Mouse (Mus musculus) CH12.LX (cell line): ENCODE measurements around the gene Spsb4. TPM values are rescaled to one million over a fixed set of nuclear protein-coding genes. Genes with fewer than 3 reads are reported as not detected.

Source experiments
- DNase-seq: peaks from one replicate; pipeline ENCODE4 v3.0.0-alpha.2; 2013; ENCODE audit errors: extremely low read depth
- H3K27ac ChIP-seq: 2 replicates; pipeline ENCODE4 v1.5.1; 2012; ENCODE audit warnings: low read depth, mild to moderate bottlenecking, control low read depth, moderate library complexity; ENCODE audit not compliant: insufficient read depth
- H3K27me3 ChIP-seq: replicated peaks from 2 replicates; pipeline ENCODE3; 2012; ENCODE audit warnings: inconsistent platforms
- H3K36me3 ChIP-seq, 2 experiments: replicated peaks in 1 of 2; 2 replicates each; pipeline versions ENCODE3 to v1.6.1; 2012; ENCODE audit warnings: inconsistent platforms in 1 of 2, low read length in 1 of 2, mild to moderate bottlenecking in 1 of 2, mixed read lengths in 1 of 2, moderate library complexity in 1 of 2; ENCODE audit not compliant: control insufficient read depth in 1 of 2, insufficient read depth in 1 of 2
- H3K4me1 ChIP-seq, 2 experiments: 2 replicates each; pipeline ENCODE4 v1.6.1; 2012; ENCODE audit warnings: inconsistent platforms in 1 of 2, moderate library complexity in 1 of 2; ENCODE audit not compliant: insufficient read depth in 2 of 2, control insufficient read depth in 1 of 2
- H3K4me2 ChIP-seq: 2 replicates; pipeline ENCODE4 v1.6.1; 2012; ENCODE audit warnings: low read depth, mild to moderate bottlenecking, control low read depth; ENCODE audit not compliant: poor library complexity, insufficient read depth, severe bottlenecking
- H3K4me3 ChIP-seq, 3 experiments: fragments of 150-350 bp in 1 of 3; sonication (generic) in 1 of 3; replicated peaks in 1 of 3; 2 replicates each; pipeline versions ENCODE3 to v1.5.1; 2011 to 2012; ENCODE audit warnings: low read depth in 2 of 3, low read length in 2 of 3, mild to moderate bottlenecking in 2 of 3, moderate library complexity in 2 of 3, control low read depth in 1 of 3, improper control_type of control experiment in 1 of 3, inconsistent platforms in 1 of 3, mixed read lengths in 1 of 3; ENCODE audit not compliant: poor library complexity in 1 of 3
- H3K79me2 ChIP-seq: replicated peaks from 2 replicates; pipeline ENCODE4 v1.6.1; 2012; ENCODE audit warnings: mild to moderate bottlenecking, moderate library complexity; ENCODE audit not compliant: control insufficient read depth, poor library complexity, insufficient read depth, severe bottlenecking; ENCODE audit errors: extremely low read depth
- H3K9ac ChIP-seq: 2 replicates; pipeline ENCODE4 v1.6.1; 2012; ENCODE audit warnings: low read depth, mild to moderate bottlenecking, control low read depth, moderate library complexity; ENCODE audit not compliant: insufficient read depth
- H3K9me3 ChIP-seq: replicated peaks from 2 replicates; pipeline ENCODE3; 2012; ENCODE audit warnings: low read length, inconsistent platforms, mixed read lengths
- CHD2 ChIP-seq: IDR thresholded peaks from 2 replicates; pipeline ENCODE4 v1.6.1; 2011; ENCODE audit warnings: low read length, improper control_type of control experiment
- CTCF ChIP-seq, 2 experiments: IDR thresholded peaks in 1 of 2; conservative IDR thresholded peaks in 1 of 2; 2 replicates each; pipeline ENCODE4 v1.5.1; 2011 to 2012; ENCODE audit warnings: low read depth in 2 of 2, low read length in 2 of 2, improper control_type of control experiment in 1 of 2, inconsistent platforms in 1 of 2, mild to moderate bottlenecking in 1 of 2, moderate library complexity in 1 of 2
- E2F4 ChIP-seq: IDR thresholded peaks from 2 replicates; pipeline ENCODE4 v1.6.1; 2011; ENCODE audit warnings: low read depth, low read length, improper control_type of control experiment; ENCODE audit not compliant: insufficient replicate concordance
- ELF1 ChIP-seq: IDR thresholded peaks from 2 replicates; pipeline ENCODE4 v1.6.1; 2014; ENCODE audit warnings: low read depth, mild to moderate bottlenecking, inconsistent platforms, low read length, improper control_type of control experiment
- ETS1 ChIP-seq: conservative IDR thresholded peaks from 2 replicates; pipeline ENCODE4 v1.6.1; 2012; ENCODE audit warnings: low read depth, mild to moderate bottlenecking, inconsistent platforms, low read length, improper control_type of control experiment, moderate library complexity
- IRF4 ChIP-seq: IDR thresholded peaks from 2 replicates; pipeline ENCODE4 v1.6.1; 2014; ENCODE audit warnings: low read depth, mild to moderate bottlenecking, inconsistent platforms, low read length, improper control_type of control experiment
- KAT2A ChIP-seq: IDR thresholded peaks from 2 replicates; pipeline ENCODE4 v1.6.1; 2012; ENCODE audit warnings: low read length, improper control_type of control experiment, inconsistent platforms; ENCODE audit not compliant: insufficient replicate concordance
- MAFK ChIP-seq: IDR thresholded peaks from 2 replicates; pipeline ENCODE4 v1.6.1; 2011; ENCODE audit warnings: low read length, improper control_type of control experiment; ENCODE audit not compliant: insufficient replicate concordance
- MAZ ChIP-seq: IDR thresholded peaks from 2 replicates; pipeline ENCODE4 v1.6.1; 2012; ENCODE audit warnings: low read depth, mild to moderate bottlenecking, inconsistent platforms, low read length, improper control_type of control experiment, moderate library complexity
- MEF2A ChIP-seq: IDR thresholded peaks from 2 replicates; pipeline ENCODE4 v1.6.1; 2014; ENCODE audit warnings: low read depth, mild to moderate bottlenecking, inconsistent platforms, low read length, improper control_type of control experiment, borderline replicate concordance
- NELFE ChIP-seq: IDR thresholded peaks from 2 replicates; pipeline ENCODE4 v1.6.1; 2011; ENCODE audit warnings: low read depth, low read length, improper control_type of control experiment
- PAX5 ChIP-seq: IDR thresholded peaks from 2 replicates; pipeline ENCODE4 v1.6.1; 2012; ENCODE audit warnings: low read length, inconsistent platforms, mixed read lengths
- RAD21 ChIP-seq: IDR thresholded peaks from 2 replicates; pipeline ENCODE4 v1.6.1; 2011; ENCODE audit warnings: low read depth, mild to moderate bottlenecking, low read length, improper control_type of control experiment, moderate library complexity
- USF1 ChIP-seq: IDR thresholded peaks from 2 replicates; pipeline ENCODE4 v1.6.1; 2014; ENCODE audit warnings: low read depth, mild to moderate bottlenecking, inconsistent platforms, low read length, improper control_type of control experiment
- ZC3H11A ChIP-seq: IDR thresholded peaks from 2 replicates; pipeline ENCODE4 v1.6.1; 2012; ENCODE audit warnings: low read depth, mild to moderate bottlenecking, inconsistent platforms, low read length, improper control_type of control experiment
- dilution Hi-C: fragments of 300-500 bp; cut with MboI; formaldehyde crosslinking; loops from 2 replicates; pipeline ENCODE4 v1.14.3; 2020; ENCODE audit warnings: low sequenced_read_pairs; ENCODE audit not compliant: extremely low pct_unique_long_range_greater_than_20kb, extremely low pct_ligation_motif_present
- in situ Hi-C: fragments of 300-500 bp; cut with MboI; formaldehyde crosslinking; loops from 3 replicates; pipeline ENCODE4 v1.14.3; 2019; ENCODE audit warnings: low sequenced_read_pairs, low pct_ligation_motif_present, low pct_unique_long_range_greater_than_20kb, mixed read lengths
- polyA plus RNA-seq: library from polyadenylated mRNA; unstranded; fragments of >175 nt; gene quantifications from 2 replicates; pipeline ENCODE4 v1.2.1, GENCODE M21; 2012; ENCODE audit warnings: low read depth; ENCODE audit not compliant: insufficient read length
- total RNA-seq, 2 experiments: library from RNA; depleted of rRNA; stranded (reverse); fragments of 300-350 nt in 1 of 2; fragments of >200 nt in 1 of 2; gene quantifications; 2 replicates each; pipeline ENCODE4 v1.2.3; 2012 to 2014

Spsb4 gene
- total and polyA plus RNA-seq, 3 experiments, result not detected

DNA sequence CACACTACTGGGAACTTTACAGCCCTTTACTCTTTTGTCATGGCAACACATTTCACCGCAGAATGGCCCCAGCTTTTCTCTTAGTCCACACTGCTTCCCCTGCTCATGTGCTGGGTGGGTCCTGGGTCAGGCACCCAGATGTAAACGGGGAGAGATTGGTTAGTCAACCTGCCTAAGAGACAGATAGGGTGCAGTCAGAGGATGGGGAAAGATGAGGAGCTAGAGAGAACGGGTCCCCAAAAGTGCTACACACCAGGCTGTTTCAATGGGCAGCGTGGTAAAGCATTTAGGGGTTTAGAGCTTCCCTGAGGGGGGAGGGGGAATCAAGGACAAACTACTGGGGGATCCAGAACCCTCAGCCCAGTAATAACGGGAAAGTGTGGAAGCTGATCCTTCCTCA lies 46.6 kb upstream of the Spsb4 start:
- Histone ChIP-seq H3K27ac (no peak overlapping the region), H3K27me3 (no peaks in the 10 kb centered on the region), H3K9me3 (no peaks in the 10 kb centered on the region), H3K4me2 (no peak overlapping the region), H3K4me1 (0 out of 4 replicates have a peak, but pooled peaks cover 0 to 3% of the 10 kb centered on the region in 2 experiments), H3K4me3 (no peak overlapping the region), H3K9ac (no peak overlapping the region), H3K79me2 (no peaks in the 10 kb centered on the region)
- in situ Hi-C loops (loop anchor here (10.0 kb wide), 2 partner anchors 100 to 140 kb away; no protein-coding TSS in a partner anchor), dilution Hi-C loops (no loop called here)
- TF ChIP-seq PAX5, result no peak
- no peak for TF ChIP-seq ETS1
- TF ChIP-seq, all 38 proteins: peak for 0
- peaks cover 3 to 14% of the 10 kb centered on the region in 2 experiments for H3K36me3 ChIP-seq
- DNase-seq, result no peak

DNA sequence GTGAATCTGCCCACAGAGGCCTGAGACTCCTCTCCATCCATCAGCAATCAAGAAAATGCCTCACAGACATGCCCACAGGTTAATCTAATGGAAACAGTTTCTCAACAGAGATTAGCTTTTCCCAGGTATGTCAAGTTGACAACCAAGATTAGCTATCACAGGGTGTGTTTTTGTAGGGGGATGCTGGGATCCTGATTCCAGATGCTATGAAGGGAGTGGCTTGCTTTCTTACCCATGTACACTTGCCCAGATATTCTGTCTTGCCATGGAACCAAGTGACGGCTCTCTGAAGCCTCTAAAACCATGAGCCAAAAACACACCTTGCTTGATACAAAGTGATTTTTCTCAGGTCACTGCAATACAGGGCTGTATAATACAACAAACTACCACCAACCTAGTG lies 45.5 kb upstream of the Spsb4 start:
- Histone ChIP-seq H3K4me3 (no peak overlapping the region), H3K9me3 (no peaks in the 10 kb centered on the region)
- no peak for DNase-seq
- TF ChIP-seq MAFK (no peak), E2F4 (no peak), NELFE (no peak), MAZ (no peak), KAT2A (no peak), ETS1 (no peak), CTCF (conservative IDR thresholded peaks at IDR 0.05 in 1 of 2, IDR thresholded peaks at IDR 0.05 in 1 of 2; ENCODE audit: low read depth in 2 of 2, low read length in 2 of 2) (no peak), IRF4 (no peak), ELF1 (no peak), RAD21 (no peak), USF1 (no peak), ZC3H11A (no peak), CHD2 (no peak), MEF2A (no peak)
- TF ChIP-seq, all 38 proteins: peak for 0
- Histone ChIP-seq H3K79me2 (no peaks in the 10 kb centered on the region), H3K36me3 (peaks cover 3 to 12% of the 10 kb centered on the region in 2 experiments), H3K4me1 (0 out of 4 replicates have a peak, but pooled peaks cover 0 to 3% of the 10 kb centered on the region in 2 experiments), H3K27me3 (no peaks in the 10 kb centered on the region), H3K9ac (no peak overlapping the region), H3K4me2 (no peak overlapping the region), H3K27ac (no peak overlapping the region)
- in situ Hi-C loops (loop anchor here (10.0 kb wide), 2 partner anchors 99 to 139 kb away; no protein-coding TSS in a partner anchor), dilution Hi-C loops (no loop called here)
